Mouse (Mus musculus): Measurements from ENCODE around the gene Iqsec1. TPM values are rescaled to one million over a fixed set of nuclear protein-coding genes. Genes with fewer than 3 reads are reported as not detected.

The Iqsec1 gene
- polyA plus RNA-seq, 1 experiment from 2014 or later, result 15.8 TPM

GRCm38 (mm10) chr6:90912768-90913167 lies 75.7 kb downstream of the Iqsec1 start:
- no peak for ATAC-seq (ENCODE audit: low FRiP score)
- Histone ChIP-seq H3K9me3 (replicated peaks) (no peaks in the 10 kb centered on the region), H3K4me3 (no peak overlapping the region), H3K27me3 (no peaks in the 10 kb centered on the region), H3K36me3 (no peaks in the 10 kb centered on the region), H3K9ac (no peak overlapping the region), H3K27ac (no peak overlapping the region), H3K4me1 (peaks cover 11% of the 10 kb centered on the region), H3K4me2 (replicated peaks) (no peak overlapping the region)
- 77% methylated on average over 6 of the region's 6 CpGs for WGBS

GRCm38 (mm10) chr6:90904143-90904542 lies 84.3 kb downstream of the Iqsec1 start:
- H3K9me3 ChIP-seq (replicated peaks), result no peaks in the 10 kb centered on the region
- H3K27ac ChIP-seq, result no peak overlapping the region
- no peak overlapping the region for H3K9ac ChIP-seq
- no CpG with 5 or more reads among the region's 2 CpGs for WGBS
- H3K4me1 ChIP-seq, result peaks cover 14% of the 10 kb centered on the region
- H3K4me2 ChIP-seq (replicated peaks), result no peak overlapping the region
- no peaks in the 10 kb centered on the region for H3K36me3 ChIP-seq
- ATAC-seq (ENCODE audit: low FRiP score), result no peak
- peaks cover 3% of the 10 kb centered on the region; the same call in 1 of the 2 replicates for H3K27me3 ChIP-seq
- no peak overlapping the region for H3K4me3 ChIP-seq

- no peak overlapping the region for H3K9ac ChIP-seq
- H3K27ac ChIP-seq, result no peak overlapping the region
- H3K36me3 ChIP-seq, result no peaks in the 10 kb centered on the region
- no peaks in the 10 kb centered on the region for H3K9me3 ChIP-seq (replicated peaks)
- 45% methylated on average over 6 of the region's 6 CpGs for WGBS
- H3K4me3 ChIP-seq, result no peak overlapping the region
- H3K4me2 ChIP-seq (replicated peaks), result no peak overlapping the region
- H3K4me1 ChIP-seq, result peaks cover 14% of the 10 kb centered on the region
- peaks cover 3% of the 10 kb centered on the region; the same call in 1 of the 2 replicates for H3K27me3 ChIP-seq
- no peak for ATAC-seq (ENCODE audit: low FRiP score)
Measured at GRCm38 (mm10) chr6:90900302-90900701, 88.2 kb downstream of the Iqsec1 start.

GRCm38 (mm10) chr6:90899266-90899665 lies 89.2 kb downstream of the Iqsec1 start:
- peaks cover 14% of the 10 kb centered on the region for H3K4me1 ChIP-seq
- H3K9ac ChIP-seq, result no peak overlapping the region
- no peaks in the 10 kb centered on the region for H3K9me3 ChIP-seq (replicated peaks)
- no peak overlapping the region for H3K4me2 ChIP-seq (replicated peaks)
- H3K36me3 ChIP-seq, result no peaks in the 10 kb centered on the region
- H3K27me3 ChIP-seq, result no peaks in the 10 kb centered on the region
- no peak overlapping the region for H3K27ac ChIP-seq
- 100% methylated on average over 1 of the region's 1 CpGs for WGBS
- no peak for ATAC-seq (ENCODE audit: low FRiP score)
- H3K4me3 ChIP-seq, result no peak overlapping the region

- Histone ChIP-seq H3K4me3 (no peak overlapping the region), H3K27me3 (no peaks in the 10 kb centered on the region), H3K4me2 (replicated peaks) (no peak overlapping the region), H3K36me3 (no peaks in the 10 kb centered on the region), H3K9ac (no peak overlapping the region), H3K9me3 (replicated peaks) (no peaks in the 10 kb centered on the region), H3K4me1 (peaks cover 14% of the 10 kb centered on the region), H3K27ac (no peak overlapping the region)
- ATAC-seq (ENCODE audit: low FRiP score), result no peak
- WGBS, result 33% methylated on average over 1 of the region's 1 CpGs
Measured at GRCm38 (mm10) chr6:90898107-90898506, 90.4 kb downstream of the Iqsec1 start.

- H3K36me3 ChIP-seq, result no peaks in the 10 kb centered on the region
- H3K27ac ChIP-seq, result no peak overlapping the region
- no peak overlapping the region for H3K4me2 ChIP-seq (replicated peaks)
- no peak for ATAC-seq (ENCODE audit: low FRiP score)
- no peak overlapping the region for H3K9ac ChIP-seq
- WGBS, result 86% methylated on average over 1 of the region's 1 CpGs
- H3K4me3 ChIP-seq, result no peak overlapping the region
- H3K9me3 ChIP-seq (replicated peaks), result no peaks in the 10 kb centered on the region
- 0 out of 2 replicates have a peak, but pooled peaks cover 3% of the 10 kb centered on the region for H3K4me1 ChIP-seq
- H3K27me3 ChIP-seq, result no peaks in the 10 kb centered on the region
Measured at GRCm38 (mm10) chr6:90892401-90892800, 96.1 kb downstream of the Iqsec1 start.

- no peak for ATAC-seq (ENCODE audit: low FRiP score)
- Histone ChIP-seq H3K27ac (no peak overlapping the region), H3K4me1 (0 out of 2 replicates have a peak, but pooled peaks cover 3% of the 10 kb centered on the region), H3K9ac (no peak overlapping the region), H3K9me3 (replicated peaks) (no peaks in the 10 kb centered on the region), H3K4me2 (replicated peaks) (no peak overlapping the region), H3K4me3 (no peak overlapping the region), H3K27me3 (no peaks in the 10 kb centered on the region), H3K36me3 (no peaks in the 10 kb centered on the region)
- 85% methylated on average over 7 of the region's 7 CpGs for WGBS
Measured at GRCm38 (mm10) chr6:90889356-90890285, 98.9 kb downstream of the Iqsec1 start.

- H3K4me3 ChIP-seq, result no peak overlapping the region
- H3K27me3 ChIP-seq, result no peaks in the 10 kb centered on the region
- no peak overlapping the region for H3K9ac ChIP-seq
- no peak overlapping the region for H3K27ac ChIP-seq
- no peaks in the 10 kb centered on the region for H3K9me3 ChIP-seq (replicated peaks)
- H3K4me1 ChIP-seq, result peaks cover 5% of the 10 kb centered on the region; the same call in 1 of the 2 replicates
- no peak for ATAC-seq (ENCODE audit: low FRiP score)
- WGBS, result 81% methylated on average over 5 of the region's 5 CpGs
- H3K4me2 ChIP-seq (replicated peaks), result no peak overlapping the region
- no peaks in the 10 kb centered on the region for H3K36me3 ChIP-seq
Measured at GRCm38 (mm10) chr6:90887024-90887775, 101.3 kb downstream of the Iqsec1 start.

- no peak for ATAC-seq (ENCODE audit: low FRiP score)
- Histone ChIP-seq H3K4me3 (no peak overlapping the region), H3K36me3 (no peaks in the 10 kb centered on the region), H3K27ac (no peak overlapping the region), H3K4me1 (peaks cover 5% of the 10 kb centered on the region; the same call in 1 of the 2 replicates), H3K9me3 (replicated peaks) (no peaks in the 10 kb centered on the region), H3K9ac (no peak overlapping the region), H3K27me3 (no peaks in the 10 kb centered on the region), H3K4me2 (replicated peaks) (no peak overlapping the region)
- WGBS, result 91% methylated on average over 1 of the region's 1 CpGs
Measured at GRCm38 (mm10) chr6:90885626-90886025, 102.9 kb downstream of the Iqsec1 start.

- H3K36me3 ChIP-seq, result no peaks in the 10 kb centered on the region
Measured at GRCm38 (mm10) chr6:90884631-90885030, 103.9 kb downstream of the Iqsec1 start.

GRCm38 (mm10) chr6:90880975-90881374 lies 107.5 kb downstream of the Iqsec1 start:
- Histone ChIP-seq H3K36me3 (no peaks in the 10 kb centered on the region), H3K9me3 (replicated peaks) (no peaks in the 10 kb centered on the region), H3K27ac (no peak overlapping the region), H3K27me3 (no peaks in the 10 kb centered on the region), H3K4me3 (no peak overlapping the region), H3K9ac (no peak overlapping the region), H3K4me2 (replicated peaks) (no peak overlapping the region), H3K4me1 (peaks cover 7% of the 10 kb centered on the region; the same call in 1 of the 2 replicates)
- 94% methylated on average over 2 of the region's 2 CpGs for WGBS
- no peak for ATAC-seq (ENCODE audit: low FRiP score)

More at GRCm38 (mm10) chr6:90884631-90885030, 103.9 kb downstream of the Iqsec1 start:
- H3K27ac ChIP-seq, result no peak overlapping the region
- no peaks in the 10 kb centered on the region for H3K9me3 ChIP-seq (replicated peaks)
- WGBS, result 45% methylated on average over 1 of the region's 1 CpGs
- ATAC-seq (ENCODE audit: low FRiP score), result no peak
- no peaks in the 10 kb centered on the region for H3K27me3 ChIP-seq
- H3K4me2 ChIP-seq (replicated peaks), result no peak overlapping the region
- H3K4me1 ChIP-seq, result peaks cover 9% of the 10 kb centered on the region; the same call in 1 of the 2 replicates
- H3K4me3 ChIP-seq, result no peak overlapping the region
- no peak overlapping the region for H3K9ac ChIP-seq

- H3K27ac ChIP-seq, result no peak overlapping the region
- ATAC-seq (ENCODE audit: low FRiP score), result no peak
- no peaks in the 10 kb centered on the region for H3K9me3 ChIP-seq (replicated peaks)
- no peak overlapping the region for H3K9ac ChIP-seq
- H3K4me2 ChIP-seq (replicated peaks), result no peak overlapping the region
- 51% methylated on average over 3 of the region's 3 CpGs for WGBS
- no peaks in the 10 kb centered on the region for H3K36me3 ChIP-seq
- H3K4me1 ChIP-seq, result peaks cover 7% of the 10 kb centered on the region; the same call in 1 of the 2 replicates
- no peaks in the 10 kb centered on the region for H3K27me3 ChIP-seq
- no peak overlapping the region for H3K4me3 ChIP-seq
Measured at GRCm38 (mm10) chr6:90880404-90880803, 108.1 kb downstream of the Iqsec1 start.
